Mouse (Mus musculus) cerebellum, adult 9-10 months (tissue): ENCODE data around the gene Spaca9.

Experiments used
- DNase-seq: peaks from one replicate; pipeline ENCODE4 v3.0.0; 2022

The Spaca9 gene

DNA sequence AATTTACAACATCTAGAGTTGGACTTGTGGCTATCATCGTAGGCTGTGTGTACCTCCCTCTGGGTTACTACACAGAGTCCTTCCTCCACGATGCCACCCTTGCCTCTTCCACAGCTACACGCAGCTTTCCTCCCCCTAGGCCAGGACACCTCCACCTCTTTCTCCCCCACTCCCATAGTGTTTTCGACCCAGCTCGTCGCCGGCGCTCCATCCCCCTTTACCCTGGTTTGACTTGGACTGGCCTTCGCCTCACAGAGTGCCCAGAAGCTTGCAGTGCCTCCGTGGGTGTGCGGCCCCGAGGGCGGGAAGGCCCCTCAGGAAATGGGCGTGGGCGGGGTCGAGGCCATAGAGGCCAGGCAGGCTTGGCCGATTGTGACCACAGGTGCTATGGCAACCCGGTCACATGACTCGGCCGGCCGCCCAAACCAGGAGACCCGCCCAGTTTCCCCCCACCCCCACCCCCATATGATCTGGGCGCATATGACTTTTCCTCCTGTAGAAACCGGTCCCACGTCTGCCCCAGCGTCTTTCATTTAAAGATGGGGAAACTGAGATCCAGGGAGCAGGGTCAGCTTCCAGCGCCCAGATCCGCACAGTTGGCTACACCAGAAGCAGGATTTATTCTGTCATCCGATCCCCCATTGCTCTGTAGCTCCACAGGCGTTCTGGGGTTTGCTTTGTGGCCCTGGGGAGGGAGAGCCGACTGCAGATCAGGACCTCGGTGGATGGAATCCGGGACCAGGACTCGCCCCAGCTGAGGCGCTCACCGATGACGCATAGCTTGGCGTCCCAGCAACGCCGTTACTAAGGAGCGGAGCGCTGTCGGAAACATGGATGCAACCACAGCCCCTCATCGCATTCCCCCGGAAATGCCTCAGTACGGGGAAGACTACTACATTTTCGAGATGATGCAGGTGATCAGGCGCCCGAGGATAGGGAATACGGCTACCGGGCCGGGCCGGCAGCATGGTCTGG lies at the start of gene Spaca9, which contains the start of gene Ak8:
Gene Spaca9 (minus strand): TSS at position 367 of the 975 bp plus-strand sequence.
Gene Ak8 (plus strand): TSS at position 804 of the 975 bp plus-strand sequence.
- DNase-seq = peak; percentile 55

DNA sequence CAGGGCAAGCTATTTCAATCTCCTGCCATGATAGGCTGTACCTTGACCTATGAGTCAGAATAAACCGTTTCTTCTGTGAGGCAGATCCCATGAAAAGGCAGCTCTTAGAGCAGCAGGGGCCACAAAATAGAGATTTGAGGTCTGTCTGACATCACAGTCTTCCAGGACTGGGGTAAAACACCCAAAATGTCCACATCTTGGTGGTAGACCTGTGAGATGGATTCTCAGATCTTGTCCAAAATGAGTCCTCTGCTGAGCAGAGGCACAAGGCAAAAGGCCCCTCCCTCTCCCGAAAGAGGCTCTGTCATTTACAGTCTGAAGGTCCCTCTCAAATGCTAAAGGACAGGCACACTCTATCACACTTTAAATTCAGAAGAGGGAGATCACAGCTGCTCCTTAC lies 48.2 kb upstream of the Spaca9 start:
- DNase-seq = no peak

DNA sequence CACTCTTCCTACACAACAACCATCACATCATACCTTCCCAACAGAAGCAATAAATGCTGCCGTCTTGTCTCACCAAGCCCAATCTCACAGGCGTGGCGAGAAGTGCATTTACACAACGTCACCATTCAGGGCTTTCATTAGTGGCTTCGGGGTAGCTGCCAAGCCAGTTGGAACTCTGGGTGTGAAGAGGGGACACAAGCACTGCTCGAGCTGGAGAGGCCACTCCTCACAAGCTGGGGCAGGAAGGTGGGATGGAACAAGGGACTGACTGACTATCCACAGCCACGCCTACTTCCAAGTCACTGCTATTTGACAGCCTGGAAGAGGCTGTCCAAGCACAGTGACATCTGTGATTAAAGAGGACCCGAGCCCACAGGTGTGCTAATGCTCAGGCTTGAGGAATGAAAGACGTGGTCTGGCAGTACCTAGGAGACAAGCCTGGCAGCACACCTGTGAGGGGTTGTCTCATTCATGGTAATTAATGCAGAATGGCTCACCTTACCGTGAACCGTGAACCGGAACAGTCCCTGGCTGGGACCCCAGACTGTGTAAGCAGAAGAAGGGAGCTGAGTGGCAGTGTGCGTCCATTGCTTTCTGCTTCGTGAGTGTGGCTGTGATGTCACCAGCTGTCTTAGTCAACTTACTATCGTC lies 47.3 kb upstream of the Spaca9 start:
- no peak for DNase-seq

DNA sequence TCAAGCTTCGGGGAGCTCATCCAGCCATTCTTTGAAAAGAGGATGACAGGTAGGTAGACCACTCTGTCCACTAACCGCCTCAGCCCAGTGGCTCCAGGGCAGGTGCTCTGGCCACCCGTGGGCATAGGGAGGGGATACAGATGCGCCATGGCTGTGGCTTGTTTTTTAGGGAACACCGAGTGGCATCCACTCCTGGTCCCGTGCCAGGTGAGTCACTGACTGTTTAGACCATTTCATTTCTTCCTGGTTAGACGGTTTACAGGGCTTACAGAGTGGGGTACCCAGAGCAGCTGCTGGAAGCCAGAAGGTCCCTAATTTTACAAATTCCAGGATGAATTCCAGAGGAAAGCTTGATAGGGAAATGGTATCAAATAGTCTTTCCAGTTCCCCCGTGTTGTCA lies 43.2 kb upstream of the Spaca9 start:
- DNase-seq = no peak

DNA sequence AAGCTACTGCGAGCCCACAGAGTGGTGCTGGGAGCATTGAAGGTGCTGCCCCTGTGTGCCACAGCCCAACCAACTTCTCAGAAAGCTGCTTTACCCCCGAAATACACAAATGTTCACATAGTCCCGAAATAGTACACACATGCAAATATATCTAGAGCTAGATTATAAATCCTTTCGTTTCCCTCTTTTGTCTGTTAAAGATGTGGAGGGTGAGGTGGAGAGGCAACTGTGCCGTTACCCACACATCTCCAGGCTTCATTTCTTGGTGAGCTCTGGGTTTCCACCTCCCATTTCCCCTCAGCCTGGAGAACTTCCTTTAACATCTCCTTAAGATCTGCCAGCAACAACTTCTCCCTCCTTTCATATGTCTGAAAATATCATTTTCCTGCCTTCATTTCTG lies 40.6 kb upstream of the Spaca9 start:
- DNase-seq = no peak

DNA sequence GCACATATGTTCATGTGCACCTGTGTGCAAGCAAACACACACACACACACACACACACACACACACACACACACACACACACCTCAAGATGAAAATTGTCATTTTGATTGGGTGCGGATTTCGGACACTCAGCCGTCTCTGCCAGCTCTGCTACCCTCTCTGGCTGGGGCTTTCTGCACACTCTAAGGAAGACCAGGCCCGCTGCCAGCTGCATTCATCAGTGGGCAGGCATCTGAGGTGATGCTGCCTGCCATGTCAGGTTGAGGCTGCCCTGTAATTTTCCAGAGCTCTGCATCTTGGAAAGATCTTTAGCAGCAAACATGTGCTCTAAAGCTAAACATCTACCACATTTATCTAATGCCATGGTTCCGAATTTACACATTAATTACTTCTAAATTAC lies 37.6 kb upstream of the Spaca9 start:
- DNase-seq = no peak

DNA sequence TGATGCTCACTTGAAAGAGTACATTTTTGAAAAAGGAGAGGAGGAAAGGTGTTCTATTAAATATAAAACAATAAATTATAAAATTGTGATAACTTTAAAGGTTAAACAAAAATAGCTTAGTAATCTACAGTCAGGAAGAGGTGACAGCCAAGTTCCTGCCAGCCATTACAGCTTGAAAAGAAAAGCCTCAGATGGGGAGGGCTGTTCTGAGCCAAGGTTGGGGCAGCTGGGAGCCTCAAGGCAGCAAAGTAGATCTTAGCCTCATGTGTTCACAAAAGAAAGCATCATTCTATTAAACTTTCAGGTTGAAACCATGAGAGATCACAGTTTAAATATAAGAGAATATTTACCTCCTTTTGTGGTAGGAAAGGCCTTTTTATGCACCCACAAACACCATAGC lies 31.1 kb upstream of the Spaca9 start:
- DNase-seq = no peak

DNA sequence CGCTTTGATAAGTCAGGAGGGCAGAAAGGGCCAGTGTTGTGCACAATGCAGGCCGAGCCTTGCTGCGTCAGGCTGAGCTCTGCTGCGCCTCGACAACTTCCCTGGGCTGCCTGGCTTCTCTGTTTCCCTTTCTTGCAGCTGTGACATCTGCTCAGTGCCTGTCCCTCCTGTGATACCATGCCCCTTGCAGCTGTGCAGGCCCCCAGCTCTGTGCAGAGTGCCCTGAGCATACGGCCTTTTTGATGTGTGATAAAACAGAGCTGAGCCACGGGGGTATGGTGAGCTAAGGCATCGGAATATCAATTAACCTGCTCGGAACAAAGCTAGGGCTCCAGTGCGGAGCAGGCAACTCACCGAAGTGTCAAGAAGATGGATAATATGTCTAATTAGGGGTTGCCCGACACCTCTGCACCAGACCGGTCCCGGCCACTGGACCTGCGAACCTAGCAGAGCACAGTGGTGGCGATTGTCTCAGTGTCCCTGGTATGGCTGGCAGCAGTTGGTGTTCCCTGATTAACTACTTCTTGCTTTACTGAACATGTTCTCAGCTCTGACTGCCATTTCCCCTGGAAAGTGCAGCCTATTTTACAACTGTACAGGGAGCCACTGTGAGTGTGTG lies 28.4 kb upstream of the Spaca9 start:
- no peak for DNase-seq

DNA sequence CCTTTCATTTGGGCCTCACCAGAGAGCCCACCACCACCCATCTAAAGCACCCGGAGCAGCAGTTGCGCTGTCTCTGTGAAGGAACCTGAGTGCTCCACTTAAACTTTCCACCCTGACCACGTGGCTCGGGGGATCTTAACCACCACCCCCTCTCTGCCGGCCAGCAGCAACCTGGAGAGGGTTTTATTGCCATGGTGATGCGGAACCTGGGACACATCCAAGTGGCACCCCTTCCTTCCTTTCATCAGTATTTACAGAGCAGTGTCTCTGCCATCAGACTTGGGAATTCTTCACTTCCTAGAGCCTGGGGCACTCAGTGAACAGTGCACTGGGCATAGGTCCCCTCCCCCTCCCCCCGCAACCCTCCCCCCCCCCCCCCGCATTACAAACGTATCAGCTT lies 24.4 kb upstream of the Spaca9 start:
- DNase-seq = no peak

DNA sequence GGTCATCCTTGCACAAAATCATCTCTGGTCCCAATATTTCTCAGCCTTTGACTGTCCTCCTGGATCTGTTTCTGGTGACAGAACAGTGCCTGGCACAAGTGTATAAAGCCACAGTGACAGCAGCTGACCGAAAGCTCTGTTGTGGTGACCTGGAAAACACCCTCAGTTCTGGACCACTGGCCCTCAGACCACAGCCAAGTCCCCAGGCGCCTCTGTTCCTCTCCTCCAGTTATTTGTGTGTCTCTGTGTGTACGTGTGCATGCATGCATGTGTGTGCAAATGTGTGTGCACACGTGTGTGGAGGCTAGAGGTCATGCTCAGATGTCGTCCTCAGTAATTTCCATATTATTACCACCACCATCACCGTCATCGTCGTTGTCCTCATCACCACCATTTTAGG lies 22.9 kb upstream of the Spaca9 start:
- no peak for DNase-seq

DNA sequence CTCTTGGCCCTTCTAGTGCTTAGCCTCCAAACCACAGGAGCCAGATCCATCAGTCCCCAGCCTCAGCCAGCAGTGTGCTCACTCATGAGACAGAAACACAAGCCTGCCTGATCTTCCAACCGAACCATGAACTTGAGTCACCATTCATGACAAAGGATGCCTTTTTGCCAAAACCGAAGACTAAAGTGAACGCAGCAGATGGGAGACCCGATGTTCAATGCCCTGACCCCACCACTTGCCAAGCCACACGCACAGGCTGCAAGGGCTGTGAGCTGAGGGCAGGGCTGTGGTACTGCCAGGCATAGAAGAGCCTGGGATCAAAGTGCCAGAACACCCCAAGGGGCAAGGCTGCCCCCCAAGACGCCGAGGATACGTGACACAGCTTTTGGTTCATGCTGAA lies 13.5 kb upstream of the Spaca9 start:
- DNase-seq = no peak

DNA sequence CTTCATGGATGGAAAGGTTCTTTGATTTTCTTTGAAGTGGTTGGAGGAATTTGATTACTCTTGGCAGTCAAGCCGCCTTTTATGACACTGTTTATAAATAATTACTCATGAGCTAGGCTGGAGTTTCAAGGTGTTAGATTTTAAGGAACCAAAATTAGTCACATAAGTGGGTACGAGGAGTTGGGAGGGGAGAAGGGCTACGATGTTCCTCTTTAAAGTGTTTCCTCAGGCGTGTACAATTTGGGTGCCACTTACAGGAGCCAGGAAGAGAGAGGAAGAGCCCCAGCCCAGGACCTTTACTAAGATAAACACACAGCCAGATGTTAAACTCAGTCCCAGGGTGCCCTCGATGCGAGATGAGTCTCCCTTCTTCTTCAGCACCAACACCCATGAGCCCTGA lies 7.3 kb upstream of the Spaca9 start:
- no peak for DNase-seq

DNA sequence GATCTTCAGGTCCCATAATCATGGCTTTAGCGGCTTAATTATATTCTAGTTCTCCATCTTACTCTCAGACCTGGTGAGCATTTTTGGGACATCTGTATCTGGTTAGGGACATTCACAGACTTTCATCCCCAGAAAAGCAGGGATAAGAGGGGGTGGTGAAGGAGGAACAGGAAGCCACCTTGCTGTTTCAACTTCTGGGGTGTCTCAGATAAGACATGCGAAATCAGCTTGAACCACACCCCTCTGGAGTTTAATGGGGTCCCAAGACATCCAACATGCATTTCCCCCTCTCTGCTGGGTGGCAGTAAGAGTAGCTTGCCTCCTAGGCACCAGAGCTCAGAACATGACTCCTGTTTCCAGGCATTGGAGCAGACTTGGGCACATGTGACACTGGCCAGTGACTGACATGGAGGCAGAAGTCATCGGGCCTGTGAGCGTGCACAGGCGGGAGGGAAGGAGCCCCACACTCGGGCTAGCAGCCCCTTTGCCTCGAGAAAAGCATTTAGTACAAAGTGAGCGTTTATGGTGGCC lies 6.6 kb upstream of the Spaca9 start:
- DNase-seq = no peak

DNA sequence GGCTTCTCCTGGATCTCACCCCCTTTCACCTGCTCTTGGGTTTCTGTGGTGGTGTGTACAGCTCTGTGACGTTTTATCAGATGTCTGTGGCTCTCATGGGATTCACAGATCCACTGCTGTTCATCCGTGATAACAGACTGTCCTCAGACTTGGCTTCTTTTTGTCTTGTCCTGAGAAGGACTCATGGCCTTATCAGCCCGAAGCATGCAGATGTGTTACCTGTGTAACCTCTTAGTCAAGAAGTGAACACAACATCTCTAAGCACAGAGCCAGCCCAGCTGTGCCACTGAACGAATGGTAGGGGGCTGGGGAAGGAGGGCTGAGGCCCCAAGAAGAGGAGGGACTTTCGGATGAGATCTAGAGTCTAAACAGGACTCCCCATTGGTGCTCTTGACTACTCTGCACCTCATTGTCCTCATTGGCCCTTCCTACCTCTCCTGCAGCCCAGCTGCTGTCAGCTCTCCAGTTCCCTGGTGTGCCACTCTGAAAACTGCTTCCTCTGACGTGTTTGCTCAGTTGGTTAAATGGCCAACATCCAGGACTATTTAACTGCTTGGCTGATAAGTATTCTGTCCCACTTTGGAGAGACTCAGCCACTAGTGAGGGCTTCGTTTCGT lies 2.2 kb upstream of the Spaca9 start:
- no peak for DNase-seq

DNA sequence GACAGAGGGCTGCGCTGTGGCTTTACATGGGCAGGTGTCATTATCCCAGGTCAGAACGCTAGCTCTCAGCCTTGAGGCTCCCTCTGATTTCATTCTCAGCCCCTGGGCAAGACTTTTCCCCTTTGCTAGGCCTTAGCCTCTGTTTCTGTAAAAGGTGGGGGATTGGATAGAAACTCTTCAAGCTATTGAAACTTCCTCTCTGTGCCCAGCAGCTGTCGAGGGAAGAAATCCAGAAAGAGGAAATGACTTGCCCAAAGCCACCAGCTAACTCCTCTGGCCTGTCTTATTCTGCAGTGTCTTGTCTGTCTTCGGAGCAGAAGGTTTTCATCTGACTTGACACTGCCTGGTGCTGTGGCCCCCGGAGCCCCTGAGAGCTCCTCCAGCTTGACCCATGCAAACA lies 961 bp downstream of the Spaca9 start:
- no peak for DNase-seq

DNA sequence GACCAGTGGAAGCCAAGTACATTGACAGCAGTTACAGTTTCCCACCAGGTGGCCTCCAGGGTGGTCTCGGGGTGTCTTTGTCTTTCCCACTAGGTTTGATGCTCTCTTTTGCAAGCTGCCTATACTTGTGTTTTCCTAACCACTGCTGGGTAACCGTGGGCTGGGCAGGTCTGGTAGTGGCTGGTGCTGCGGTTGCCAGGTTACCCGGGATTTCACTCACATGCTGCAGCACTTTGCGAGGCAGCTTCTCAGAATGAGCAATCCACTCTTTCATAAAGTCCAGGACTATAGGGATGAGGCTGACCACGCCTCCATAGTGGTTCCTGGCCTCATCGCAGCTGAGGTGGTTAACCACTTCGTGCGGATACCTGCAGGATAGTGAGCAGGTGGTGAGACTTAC lies 6.8 kb downstream of the Spaca9 start:
- DNase-seq = no peak

DNA sequence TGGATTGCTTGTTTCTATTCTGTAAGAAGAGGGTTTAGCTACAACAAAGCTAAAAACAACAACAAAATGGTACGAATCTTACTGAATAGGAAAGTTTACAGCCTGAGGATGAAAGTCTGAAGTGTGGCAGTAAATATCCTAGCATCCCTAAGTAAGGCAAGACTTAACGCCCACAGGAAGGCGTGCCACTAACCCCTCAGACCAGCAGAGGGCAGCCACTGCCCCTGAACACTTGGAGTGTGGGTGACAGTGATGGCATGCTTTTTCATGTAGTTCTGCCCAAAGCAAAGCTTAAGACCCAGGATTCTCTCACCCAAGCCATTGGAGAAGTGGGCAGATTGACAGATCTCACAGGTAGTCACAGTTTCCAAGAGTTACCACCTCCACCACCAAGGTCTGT lies 11.1 kb downstream of the Spaca9 start:
- DNase-seq = no peak

DNA sequence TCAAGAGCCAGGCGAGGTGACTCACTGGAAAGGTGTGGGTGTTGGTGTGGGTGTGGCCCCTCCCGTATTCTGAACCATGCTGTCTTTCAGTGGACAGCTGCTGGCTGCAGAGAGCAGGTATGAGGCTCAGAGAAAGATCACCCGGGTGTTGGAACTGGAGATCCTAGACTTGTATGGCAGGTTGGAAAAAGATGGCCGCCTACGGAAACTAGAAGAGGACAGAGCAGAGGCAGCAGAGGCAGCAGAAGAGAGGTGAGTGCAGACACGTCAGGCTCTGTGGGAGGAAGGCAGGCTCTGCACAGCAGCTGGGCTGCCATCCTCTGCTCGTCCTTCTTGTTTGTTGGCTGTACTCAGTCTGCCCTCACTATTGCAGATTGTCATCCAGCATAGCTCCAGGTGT lies 13.6 kb downstream of the Spaca9 start:
- DNase-seq = no peak

DNA sequence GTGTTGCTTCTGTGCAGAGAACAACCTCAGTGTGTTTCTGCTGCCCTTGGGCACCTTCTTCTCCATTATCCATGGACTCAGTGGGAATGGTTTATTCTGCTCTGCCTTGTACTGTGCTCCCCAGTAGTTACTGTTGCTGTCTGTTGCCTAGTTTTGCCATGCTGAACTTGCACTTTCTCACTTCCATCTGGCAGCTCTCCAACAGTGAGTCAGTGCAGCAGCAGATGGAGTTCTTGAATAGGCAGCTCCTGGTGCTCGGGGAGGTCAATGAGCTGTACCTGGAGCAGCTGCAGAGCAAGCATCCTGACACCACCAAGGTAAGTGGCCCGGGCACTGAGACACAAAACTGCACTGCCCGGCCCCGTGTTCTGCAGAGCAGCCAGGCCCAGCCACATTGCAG lies 17.8 kb downstream of the Spaca9 start:
- DNase-seq = peak; percentile 48

DNA sequence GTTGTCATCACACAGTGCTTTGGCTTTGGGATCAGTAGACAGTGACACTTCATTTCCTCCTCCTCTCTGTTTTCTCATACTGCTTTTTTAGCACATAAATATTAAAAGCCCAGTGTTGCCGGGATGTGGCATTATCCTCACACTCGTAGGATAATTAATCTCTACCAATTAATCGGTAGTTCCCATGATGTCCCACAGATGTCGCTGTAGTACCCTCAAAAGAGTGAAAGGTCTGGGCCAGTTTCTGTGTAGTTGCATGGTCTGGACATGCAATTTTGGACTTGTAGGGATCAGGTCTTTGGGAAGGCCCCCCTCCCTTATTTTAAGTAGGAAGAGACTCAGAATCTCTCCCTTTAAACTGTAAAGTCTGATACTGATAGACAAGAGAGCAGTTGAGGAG lies 18.8 kb downstream of the Spaca9 start:
- DNase-seq = peak; percentile 46

DNA sequence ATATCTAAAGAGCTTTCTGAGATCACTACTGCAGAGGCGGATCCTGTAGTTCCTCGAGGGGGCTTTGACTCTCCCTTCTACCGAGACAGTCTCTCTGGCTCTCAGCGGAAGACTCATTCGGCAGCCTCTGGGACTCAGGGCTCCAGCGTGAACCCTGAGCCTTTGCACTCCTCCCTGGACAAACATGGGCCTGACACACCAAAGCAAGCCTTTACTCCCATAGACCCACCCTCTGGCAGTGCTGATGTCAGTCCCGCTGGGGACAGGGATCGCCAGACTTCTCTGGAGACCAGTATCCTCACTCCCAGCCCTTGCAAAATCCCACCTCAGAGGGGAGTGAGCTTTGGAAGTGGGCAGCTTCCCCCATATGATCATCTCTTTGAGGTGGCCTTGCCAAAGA lies 23.5 kb downstream of the Spaca9 start:
- no peak for DNase-seq

DNA sequence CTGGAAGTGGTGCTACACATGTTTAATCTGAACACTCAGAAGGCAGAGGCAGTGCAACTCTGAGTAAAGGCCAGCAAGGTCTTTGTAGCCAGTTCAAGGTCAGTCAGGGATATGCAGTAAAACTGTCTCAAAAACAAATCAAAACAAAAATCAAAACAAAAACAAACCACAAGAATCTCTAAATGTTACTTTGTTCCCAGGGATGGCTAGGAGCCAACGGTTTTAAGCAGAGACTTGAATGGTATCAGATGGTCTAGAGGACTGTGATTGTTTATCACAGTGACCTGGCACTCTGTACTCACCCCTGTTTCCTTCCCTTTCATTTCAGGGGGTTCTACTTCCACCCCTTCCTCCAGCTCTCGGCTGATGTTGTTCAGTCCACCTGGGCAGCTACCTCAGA lies 28.1 kb downstream of the Spaca9 start:
- no peak for DNase-seq

DNA sequence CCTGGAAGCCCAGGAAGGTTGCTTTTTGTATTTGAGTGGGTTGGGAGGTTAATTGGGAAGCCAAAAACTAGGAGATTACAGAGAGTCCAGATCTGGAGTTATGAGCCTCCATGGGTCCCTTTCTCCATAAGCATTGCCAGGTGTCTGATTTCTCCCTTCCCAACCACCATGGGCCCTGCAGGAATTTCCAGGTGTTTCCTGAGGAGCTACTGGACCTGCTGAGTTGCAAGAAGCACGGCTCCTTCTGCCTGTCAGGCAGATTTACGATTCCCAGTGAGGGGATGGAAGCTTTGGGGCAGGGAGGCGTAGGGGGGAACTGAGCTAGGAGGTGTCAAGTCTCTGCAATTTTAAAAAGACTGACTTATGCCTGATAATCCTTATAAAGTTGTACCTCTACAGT lies 33.7 kb downstream of the Spaca9 start:
- no peak for DNase-seq
